Mouse (Mus musculus): ENCODE measurements around the gene Hs6st1. TPM values are rescaled to one million over a fixed set of nuclear protein-coding genes. Genes with fewer than 3 reads are reported as not detected.
A peak's percentile ranks its signal among the peaks of the same experiment; 100 is the strongest.

Hs6st1 gene
- polyA plus RNA-seq, 1 experiment from 2014 or later: 27.7 TPM

DNA sequence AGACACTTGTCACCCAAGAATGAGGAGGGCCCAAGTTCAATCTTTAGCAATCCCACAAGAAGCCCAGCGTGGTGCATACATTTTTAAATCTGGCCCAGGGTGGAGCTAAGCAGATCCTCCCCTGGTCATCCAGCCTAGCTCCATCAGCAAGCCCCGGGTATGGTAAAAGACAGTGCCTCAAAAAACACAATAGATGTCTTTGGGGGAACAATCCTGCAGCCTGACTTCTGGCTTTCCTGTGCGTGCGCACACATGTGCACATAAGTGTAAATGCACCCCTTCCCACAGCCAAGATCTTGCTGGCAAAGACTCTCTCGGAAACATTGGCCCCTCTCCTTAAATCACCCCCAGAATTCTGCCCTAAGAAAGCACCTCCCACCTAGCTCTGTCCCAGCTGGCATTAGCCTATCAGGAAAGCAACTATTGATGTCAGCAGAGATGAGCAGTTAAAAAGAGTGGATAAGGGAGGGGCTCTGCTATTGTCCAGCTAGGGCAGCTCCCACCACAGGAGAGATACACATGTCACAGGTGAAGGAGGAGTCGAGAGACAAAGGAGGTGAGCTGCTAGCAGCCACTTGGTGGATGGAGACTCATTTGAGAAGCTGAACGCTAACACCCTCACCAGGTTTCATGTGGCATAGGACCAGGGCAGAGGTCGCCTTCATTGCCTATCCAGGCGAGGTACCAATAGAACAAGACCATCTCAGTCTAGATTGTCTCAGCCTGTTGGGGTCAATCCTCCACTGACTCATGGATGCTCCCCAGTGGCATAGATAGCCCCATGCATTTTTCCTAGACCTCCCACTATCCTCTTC lies 5.2 kb upstream of the Hs6st1 start:
- WGBS: 76% methylated on average over 9 of the region's 9 CpGs
- peaks cover 15% of the 10 kb centered on the region; the same call in 1 of the 2 replicates for H3K4me1 ChIP-seq (ENCODE audit: control insufficient read depth, insufficient read depth, low read length)
- no peak for DNase-seq (ENCODE audit: low spot score)

DNA sequence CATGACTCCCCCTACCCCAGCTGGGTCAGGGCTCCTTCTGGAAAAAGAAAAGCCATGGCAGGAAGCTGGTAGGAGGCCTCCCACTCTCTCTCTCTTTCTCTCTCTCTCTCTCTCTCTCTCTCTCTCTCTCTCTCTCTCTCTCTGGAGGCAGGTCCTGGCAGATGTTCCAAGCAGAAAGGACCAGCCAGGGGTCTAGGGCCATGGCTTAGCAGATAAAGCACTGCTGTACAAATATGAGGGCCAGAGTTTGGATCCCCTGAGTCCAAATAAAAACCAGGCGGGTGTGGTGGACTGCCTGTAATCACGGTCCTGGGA lies 4.6 kb upstream of the Hs6st1 start:
- Histone ChIP-seq H3K27me3 (ENCODE audit: control insufficient read depth, insufficient read depth, low read length) (peaks cover 3% of the 10 kb centered on the region; the same call in 1 of the 2 replicates), H3K4me1 (ENCODE audit: control insufficient read depth, insufficient read depth, low read length) (peaks cover 15% of the 10 kb centered on the region; the same call in 1 of the 2 replicates), H3K4me2 (ENCODE audit: low read depth) (no peak overlapping the region), H3K27ac (ENCODE audit: low read depth, low read length) (no peak overlapping the region), H3K9me3 (ENCODE audit: control insufficient read depth, low read length) (no peaks in the 10 kb centered on the region), H3K36me3 (ENCODE audit: control insufficient read depth, insufficient read depth, low read length) (no peaks in the 10 kb centered on the region), H3K9ac (ENCODE audit: low read length) (no peak overlapping the region), H3K4me3 (ENCODE audit: low read depth, low read length) (no peak overlapping the region)
- no peak for ATAC-seq (ENCODE audit: insufficient read depth, low FRiP score, low TSS enrichment)
- no peak for DNase-seq (ENCODE audit: low spot score)
- 93% methylated on average over 2 of the region's 2 CpGs for WGBS

More for the DNA sequence above, 5.2 kb upstream of the Hs6st1 start:
- Histone ChIP-seq H3K27ac (ENCODE audit: low read depth, low read length) (no peak overlapping the region), H3K4me3 (ENCODE audit: low read depth, low read length) (no peak overlapping the region), H3K36me3 (ENCODE audit: control insufficient read depth, insufficient read depth, low read length) (no peaks in the 10 kb centered on the region), H3K27me3 (ENCODE audit: control insufficient read depth, insufficient read depth, low read length) (peaks cover 3% of the 10 kb centered on the region; the same call in 1 of the 2 replicates), H3K9ac (ENCODE audit: low read length) (no peak overlapping the region), H3K4me2 (ENCODE audit: low read depth) (no peak overlapping the region), H3K9me3 (ENCODE audit: control insufficient read depth, low read length) (no peaks in the 10 kb centered on the region)
- no peak for ATAC-seq (ENCODE audit: insufficient read depth, low FRiP score, low TSS enrichment)

DNA sequence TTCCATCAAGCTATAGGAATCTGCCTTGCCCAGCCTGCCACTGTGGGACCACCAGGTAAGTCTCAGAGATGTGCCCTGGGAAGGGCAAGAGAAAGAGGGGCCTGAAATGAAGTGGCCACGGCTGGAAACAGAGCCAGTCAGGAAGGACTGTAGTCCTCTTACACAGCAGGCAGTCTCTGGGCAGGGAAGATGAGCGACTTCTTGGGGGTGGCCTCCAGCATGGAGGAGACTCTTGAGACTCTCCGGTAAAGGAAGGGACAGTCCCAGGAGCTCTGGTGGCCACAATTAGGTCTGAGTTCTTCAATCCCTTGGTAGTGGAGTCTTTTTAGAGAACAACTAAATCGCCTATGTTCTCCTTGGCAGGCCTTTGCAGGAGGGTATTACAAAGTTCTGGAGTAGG lies 4.0 kb upstream of the Hs6st1 start:
- Histone ChIP-seq H3K9ac (ENCODE audit: low read length) (peak overlapping the region; percentile 44), H3K4me3 (ENCODE audit: low read depth, low read length) (no peak overlapping the region), H3K9me3 (ENCODE audit: control insufficient read depth, low read length) (no peaks in the 10 kb centered on the region), H3K4me1 (ENCODE audit: control insufficient read depth, insufficient read depth, low read length) (peaks cover 15% of the 10 kb centered on the region; the same call in 1 of the 2 replicates), H3K27me3 (ENCODE audit: control insufficient read depth, insufficient read depth, low read length) (peaks cover 3% of the 10 kb centered on the region; the same call in 1 of the 2 replicates), H3K4me2 (ENCODE audit: low read depth) (peak overlapping the region; percentile 42), H3K27ac (ENCODE audit: low read depth, low read length) (no peak overlapping the region), H3K36me3 (ENCODE audit: control insufficient read depth, insufficient read depth, low read length) (no peaks in the 10 kb centered on the region)
- DNase-seq (ENCODE audit: low spot score) (no peak), ATAC-seq (ENCODE audit: insufficient read depth, low FRiP score, low TSS enrichment) (no peak)
- 37% methylated on average over 4 of the region's 4 CpGs for WGBS

- no peaks in the 10 kb centered on the region for H3K9me3 ChIP-seq (ENCODE audit: control insufficient read depth, low read length)
- peaks cover 3% of the 10 kb centered on the region; the same call in 1 of the 2 replicates for H3K27me3 ChIP-seq (ENCODE audit: control insufficient read depth, insufficient read depth, low read length)
- peaks cover 17% of the 10 kb centered on the region for H3K4me1 ChIP-seq (ENCODE audit: control insufficient read depth, insufficient read depth, low read length)
- H3K4me3 ChIP-seq (ENCODE audit: low read depth, low read length): no peak overlapping the region
- peak overlapping the region; percentile 51 for H3K9ac ChIP-seq (ENCODE audit: low read length)
- peak overlapping the region; percentile 42 for H3K4me2 ChIP-seq (ENCODE audit: low read depth)
- H3K27ac ChIP-seq (ENCODE audit: low read depth, low read length): 0 out of 2 replicates have a peak overlapping the region, but pooled peaks have one; percentile 44
- peak; percentile 51; the same call in 1 of the 2 replicates for ATAC-seq (ENCODE audit: insufficient read depth, low FRiP score, low TSS enrichment)
- under 1% methylated on average over 24 of the region's 24 CpGs for WGBS
- no peaks in the 10 kb centered on the region for H3K36me3 ChIP-seq (ENCODE audit: control insufficient read depth, insufficient read depth, low read length)
- peak; percentile 95 for DNase-seq (ENCODE audit: low spot score)
Observed at GRCm38 (mm10) chr1:36064861-36065760, 3.1 kb upstream of the Hs6st1 start.

GRCm38 (mm10) chr1:36065761-36066150 lies 2.4 kb upstream of the Hs6st1 start:
- ATAC-seq (ENCODE audit: insufficient read depth, low FRiP score, low TSS enrichment) (no peak), DNase-seq (ENCODE audit: low spot score) (no peak)
- H3K9me3 ChIP-seq (ENCODE audit: control insufficient read depth, low read length): no peaks in the 10 kb centered on the region
- H3K27ac ChIP-seq (ENCODE audit: low read depth, low read length): no peak overlapping the region
- no peak overlapping the region for H3K4me3 ChIP-seq (ENCODE audit: low read depth, low read length)
- peak overlapping the region; percentile 51; the same call in 1 of the 2 replicates for H3K9ac ChIP-seq (ENCODE audit: low read length)
- H3K4me2 ChIP-seq (ENCODE audit: low read depth): peak overlapping the region; percentile 38
- 53% methylated on average over 9 of the region's 9 CpGs for WGBS
- no peaks in the 10 kb centered on the region for H3K36me3 ChIP-seq (ENCODE audit: control insufficient read depth, insufficient read depth, low read length)
- H3K27me3 ChIP-seq (ENCODE audit: control insufficient read depth, insufficient read depth, low read length): peaks cover 3% of the 10 kb centered on the region; the same call in 1 of the 2 replicates
- peaks cover 24% of the 10 kb centered on the region for H3K4me1 ChIP-seq (ENCODE audit: control insufficient read depth, insufficient read depth, low read length)

GRCm38 (mm10) chr1:36066216-36066980 lies 1.8 kb upstream of the Hs6st1 start:
- H3K9me3 ChIP-seq (ENCODE audit: control insufficient read depth, low read length): no peaks in the 10 kb centered on the region
- no peak overlapping the region for H3K4me2 ChIP-seq (ENCODE audit: low read depth)
- peaks cover 3% of the 10 kb centered on the region; the same call in 1 of the 2 replicates for H3K27me3 ChIP-seq (ENCODE audit: control insufficient read depth, insufficient read depth, low read length)
- no peak for DNase-seq (ENCODE audit: low spot score)
- no peak for ATAC-seq (ENCODE audit: insufficient read depth, low FRiP score, low TSS enrichment)
- no peak overlapping the region for H3K4me3 ChIP-seq (ENCODE audit: low read depth, low read length)
- no peak overlapping the region for H3K9ac ChIP-seq (ENCODE audit: low read length)
- H3K27ac ChIP-seq (ENCODE audit: low read depth, low read length): no peak overlapping the region
- WGBS: 84% methylated on average over 6 of the region's 6 CpGs
- no peaks in the 10 kb centered on the region for H3K36me3 ChIP-seq (ENCODE audit: control insufficient read depth, insufficient read depth, low read length)
- H3K4me1 ChIP-seq (ENCODE audit: control insufficient read depth, insufficient read depth, low read length): peaks cover 30% of the 10 kb centered on the region

DNA sequence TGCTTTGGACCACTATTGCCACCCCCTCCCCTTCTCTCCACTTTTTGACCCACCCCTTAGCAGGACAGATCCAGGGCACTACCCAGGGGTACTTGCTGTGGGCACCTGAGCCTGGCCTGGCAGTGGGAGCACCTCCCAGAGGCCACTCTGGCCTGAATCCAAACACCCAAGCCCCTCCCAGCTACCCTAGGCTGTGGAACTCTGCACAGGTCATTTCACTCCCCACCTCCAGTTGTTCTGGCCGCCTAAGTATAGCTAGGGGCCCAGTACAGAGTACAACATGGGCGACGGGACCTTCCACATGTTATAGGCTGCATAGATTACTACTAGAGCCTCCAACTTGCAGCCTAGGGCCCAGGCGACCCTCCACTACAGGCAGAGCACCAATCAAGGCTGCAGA lies 999 bp upstream of the Hs6st1 start:
- Histone ChIP-seq H3K9me3 (ENCODE audit: control insufficient read depth, low read length) (no peaks in the 10 kb centered on the region), H3K4me1 (ENCODE audit: control insufficient read depth, insufficient read depth, low read length) (peaks cover 36% of the 10 kb centered on the region), H3K27ac (ENCODE audit: low read depth, low read length) (no peak overlapping the region), H3K27me3 (ENCODE audit: control insufficient read depth, insufficient read depth, low read length) (peaks cover 3% of the 10 kb centered on the region; the same call in 1 of the 2 replicates), H3K4me2 (ENCODE audit: low read depth) (no peak overlapping the region), H3K9ac (ENCODE audit: low read length) (no peak overlapping the region), H3K36me3 (ENCODE audit: control insufficient read depth, insufficient read depth, low read length) (no peaks in the 10 kb centered on the region), H3K4me3 (ENCODE audit: low read depth, low read length) (no peak overlapping the region)
- WGBS: 64% methylated on average over 4 of the region's 4 CpGs
- DNase-seq (ENCODE audit: low spot score) (no peak), ATAC-seq (ENCODE audit: insufficient read depth, low FRiP score, low TSS enrichment) (no peak)

DNA sequence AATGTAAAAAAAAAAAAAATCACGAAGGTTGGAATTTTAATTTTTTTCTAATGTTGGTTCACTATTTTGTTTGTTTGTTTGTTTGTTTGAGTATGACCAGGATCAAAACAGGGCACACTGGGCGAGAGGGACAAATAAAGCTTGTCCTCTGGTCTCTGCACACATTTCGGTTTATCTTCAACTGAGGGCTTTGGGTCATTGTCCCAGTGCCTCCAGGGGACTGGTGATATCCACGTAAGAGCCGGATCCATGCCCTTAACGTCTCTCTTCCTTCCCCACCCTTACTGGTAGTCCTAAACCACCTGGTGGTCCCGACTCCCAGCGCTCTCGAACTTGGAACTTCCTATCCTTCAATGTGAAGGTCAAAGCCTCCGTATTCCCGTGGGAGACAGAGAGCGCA lies 589 bp upstream of the Hs6st1 start:
- peak overlapping the region; percentile 78 for H3K9ac ChIP-seq (ENCODE audit: low read length)
- no peaks in the 10 kb centered on the region for H3K9me3 ChIP-seq (ENCODE audit: control insufficient read depth, low read length)
- peaks cover 40% of the 10 kb centered on the region for H3K4me1 ChIP-seq (ENCODE audit: control insufficient read depth, insufficient read depth, low read length)
- DNase-seq (ENCODE audit: low spot score) (no peak), ATAC-seq (ENCODE audit: insufficient read depth, low FRiP score, low TSS enrichment) (no peak; the same call in 1 of the 2 replicates)
- H3K27me3 ChIP-seq (ENCODE audit: control insufficient read depth, insufficient read depth, low read length): peaks cover 3% of the 10 kb centered on the region; the same call in 1 of the 2 replicates
- 18% methylated on average over 12 of the region's 12 CpGs for WGBS
- H3K4me2 ChIP-seq (ENCODE audit: low read depth): peak overlapping the region; percentile 98
- peak overlapping the region; percentile 76 for H3K4me3 ChIP-seq (ENCODE audit: low read depth, low read length)
- no peaks in the 10 kb centered on the region for H3K36me3 ChIP-seq (ENCODE audit: control insufficient read depth, insufficient read depth, low read length)
- H3K27ac ChIP-seq (ENCODE audit: low read depth, low read length): no peak overlapping the region

All from neural tube, embryonic 11.5 days (tissue).